Mouse (Mus musculus): Measurements from ENCODE around the gene Smc5.

GRCm38 (mm10) chr19:23170476-23170875, 103.2 kb downstream of the Smc5 start:
- TF ChIP-seq CTCF (IDR thresholded peaks at IDR 0.05; ENCODE audit: insufficient read depth, low read length) (no peak), POLR2A (IDR thresholded peaks at IDR 0.05; ENCODE audit: borderline replicate concordance, extremely low read depth, low read depth, low read length) (no peak)

Data from lung, adult 2 months (tissue).